Mouse (Mus musculus): Measurements from ENCODE around the gene Prl8a1.

Gene Prl8a1

GRCm38 (mm10) chr13:27582071-27582470, at the start of gene Prl8a1:
TSS of gene Prl8a1 (minus strand) at chr13:27582171.
- no peak for DNase-seq (ENCODE audit: extremely low spot score, low read depth, low spot score)

GRCm38 (mm10) chr13:27610482-27610881, 28.5 kb upstream of the Prl8a1 start, which contains the start of gene Prl7b1:
TSS of gene Prl7b1 (minus strand) at chr13:27610582.
- no peak for DNase-seq (ENCODE audit: extremely low spot score, low read depth, low spot score)

- DNase-seq (ENCODE audit: extremely low spot score, low read depth, low spot score) = no peak
Observed at GRCm38 (mm10) chr13:27564506-27564905, 17.5 kb downstream of the Prl8a1 start, which contains the start of gene Prl8a9. TSS of gene Prl8a9 (minus strand) at chr13:27564606.

GRCm38 (mm10) chr13:27553336-27553735, 28.6 kb downstream of the Prl8a1 start:
- no peak for DNase-seq (ENCODE audit: extremely low spot score, low read depth, low spot score)

All from hindlimb bud, embryonic 11.5 days (tissue).